Mouse (Mus musculus) hindbrain, embryonic 10.5 days (tissue): ENCODE data around the gene Gm10663. TPM values are rescaled to one million over a fixed set of nuclear protein-coding genes. Genes with fewer than 3 reads are reported as not detected.

ENCODE experiments used
- DNase-seq: peaks from one replicate; pipeline ENCODE4 v3.0.0-alpha.2; 2017; ENCODE audit warnings: low spot score
- H3K27ac ChIP-seq: fragments of 300-500 bp; sonication (generic); 2 replicates; pipeline ENCODE4 v1.5.1; 2016; ENCODE audit warnings: mild to moderate bottlenecking, moderate library complexity
- H3K27me3 ChIP-seq: fragments of 300-500 bp; sonication (generic); 2 replicates; pipeline ENCODE4 v1.6.1; 2016; ENCODE audit warnings: mild to moderate bottlenecking; ENCODE audit not compliant: poor library complexity, insufficient read depth, severe bottlenecking
- H3K36me3 ChIP-seq: fragments of 300-500 bp; sonication (generic); 2 replicates; pipeline ENCODE4 v1.6.1; 2016; ENCODE audit warnings: mild to moderate bottlenecking, moderate library complexity
- H3K4me1 ChIP-seq: fragments of 300-500 bp; sonication (generic); replicated peaks from 2 replicates; pipeline ENCODE4 v1.6.1; 2016; ENCODE audit warnings: mild to moderate bottlenecking
- H3K4me3 ChIP-seq: fragments of 300-500 bp; sonication (generic); 2 replicates; pipeline ENCODE4 v1.5.1; 2016; ENCODE audit warnings: mild to moderate bottlenecking, moderate library complexity
- H3K9me3 ChIP-seq: fragments of 300-500 bp; sonication (generic); 2 replicates; pipeline ENCODE4 v1.6.1; 2016; ENCODE audit warnings: mild to moderate bottlenecking, moderate library complexity
- WGBS: fragments of 180-500 bp; shearing (Covaris S2); methylation state at CpG from one replicate; pipeline ENCODE4 v1.1.7; 2016; 5-methylcytosine and 5-hydroxymethylcytosine counted together
- polyA plus RNA-seq: library from polyadenylated mRNA; unstranded; fragments of >200 nt; fragmentation: Nextera tagmentation; extraction: Ambion mirVana; gene quantifications from 2 replicates; pipeline ENCODE4 v1.2.1, GENCODE M21; 2016

Gm10663 gene
- polyA plus RNA-seq, 1 experiment from 2014 or later = not detected

GRCm38 (mm10) chr8:65097760-65098415 lies 23.1 kb downstream of the Gm10663 start:
- no peak overlapping the region for H3K27ac ChIP-seq
- no peaks in the 10 kb centered on the region for H3K9me3 ChIP-seq
- DNase-seq = no peak
- no peaks in the 10 kb centered on the region for H3K4me1 ChIP-seq
- 85% methylated on average over 7 of the region's 7 CpGs for WGBS
- H3K4me3 ChIP-seq = no peak overlapping the region
- no peaks in the 10 kb centered on the region for H3K27me3 ChIP-seq
- no peaks in the 10 kb centered on the region for H3K36me3 ChIP-seq

DNA sequence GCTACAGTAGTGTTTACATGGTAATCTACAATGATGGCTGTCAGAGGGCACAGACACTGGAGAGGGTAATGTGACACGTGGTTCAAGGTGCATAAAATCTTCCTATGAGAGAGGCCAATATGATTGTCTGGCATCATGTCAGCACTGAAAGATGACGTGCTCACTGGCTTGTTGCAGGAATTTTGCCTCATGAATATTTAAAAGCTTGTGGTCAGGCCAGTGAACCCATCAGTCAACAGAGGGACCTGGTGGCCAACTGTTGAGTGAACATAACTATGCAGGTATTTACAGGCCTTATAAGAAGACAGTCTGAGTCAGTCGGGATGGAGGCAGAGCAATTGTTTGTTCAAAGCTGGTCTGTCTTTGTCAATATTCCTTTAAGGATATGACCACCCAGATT lies 24.9 kb downstream of the Gm10663 start:
- H3K27ac ChIP-seq = no peak overlapping the region
- WGBS = 57% methylated on average over 3 of the region's 3 CpGs
- no peaks in the 10 kb centered on the region for H3K27me3 ChIP-seq
- no peak for DNase-seq
- H3K4me3 ChIP-seq = no peak overlapping the region
- no peaks in the 10 kb centered on the region for H3K9me3 ChIP-seq
- no peaks in the 10 kb centered on the region for H3K4me1 ChIP-seq
- H3K36me3 ChIP-seq = no peaks in the 10 kb centered on the region

DNA sequence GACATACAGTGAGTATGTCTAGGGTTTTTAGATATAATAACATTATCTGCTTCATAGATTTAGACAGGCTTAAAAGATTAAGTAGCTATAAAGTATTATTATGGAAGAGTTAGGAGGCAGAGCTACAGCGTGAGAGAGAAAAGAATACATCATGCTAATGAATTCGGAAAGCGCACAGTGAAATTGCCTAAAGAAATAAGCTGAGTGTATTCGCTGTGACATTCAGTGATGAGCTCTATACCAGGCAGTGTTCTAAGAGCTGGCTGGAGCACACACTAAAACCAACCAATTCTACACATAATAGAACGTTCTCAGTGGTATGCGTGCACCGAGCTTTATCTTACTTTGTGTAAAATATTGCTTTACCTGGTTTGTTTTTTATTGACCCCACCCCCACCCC lies 28.8 kb downstream of the Gm10663 start:
- H3K4me3 ChIP-seq = no peak overlapping the region
- WGBS = 84% methylated on average over 7 of the region's 7 CpGs
- H3K36me3 ChIP-seq = no peaks in the 10 kb centered on the region
- H3K27me3 ChIP-seq = no peaks in the 10 kb centered on the region
- H3K9me3 ChIP-seq = no peaks in the 10 kb centered on the region
- DNase-seq = no peak
- H3K4me1 ChIP-seq = no peaks in the 10 kb centered on the region
- H3K27ac ChIP-seq = no peak overlapping the region

DNA sequence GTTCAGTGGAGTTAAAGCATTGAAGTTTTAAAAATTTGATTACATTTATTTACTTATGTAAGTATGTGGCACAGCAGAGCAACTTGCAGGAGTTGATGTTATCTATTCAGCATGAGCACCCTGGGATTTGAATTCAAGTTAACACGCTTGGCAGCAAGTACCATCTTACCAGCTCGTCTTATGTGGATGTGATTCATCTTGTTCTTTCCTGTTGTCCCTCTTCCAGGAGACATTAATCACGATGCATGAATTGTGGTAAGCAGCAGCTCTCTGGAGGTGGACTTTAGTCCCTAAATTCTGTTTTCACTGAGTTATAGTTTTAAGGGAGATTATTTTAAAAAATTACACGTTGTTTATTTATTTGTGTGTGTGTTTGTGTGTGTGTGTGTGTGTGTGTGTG lies 29.2 kb downstream of the Gm10663 start:
- no peaks in the 10 kb centered on the region for H3K27me3 ChIP-seq
- no peaks in the 10 kb centered on the region for H3K36me3 ChIP-seq
- H3K27ac ChIP-seq = no peak overlapping the region
- no peaks in the 10 kb centered on the region for H3K4me1 ChIP-seq
- H3K9me3 ChIP-seq = no peaks in the 10 kb centered on the region
- 73% methylated on average over 4 of the region's 4 CpGs for WGBS
- DNase-seq = no peak
- H3K4me3 ChIP-seq = no peak overlapping the region

DNA sequence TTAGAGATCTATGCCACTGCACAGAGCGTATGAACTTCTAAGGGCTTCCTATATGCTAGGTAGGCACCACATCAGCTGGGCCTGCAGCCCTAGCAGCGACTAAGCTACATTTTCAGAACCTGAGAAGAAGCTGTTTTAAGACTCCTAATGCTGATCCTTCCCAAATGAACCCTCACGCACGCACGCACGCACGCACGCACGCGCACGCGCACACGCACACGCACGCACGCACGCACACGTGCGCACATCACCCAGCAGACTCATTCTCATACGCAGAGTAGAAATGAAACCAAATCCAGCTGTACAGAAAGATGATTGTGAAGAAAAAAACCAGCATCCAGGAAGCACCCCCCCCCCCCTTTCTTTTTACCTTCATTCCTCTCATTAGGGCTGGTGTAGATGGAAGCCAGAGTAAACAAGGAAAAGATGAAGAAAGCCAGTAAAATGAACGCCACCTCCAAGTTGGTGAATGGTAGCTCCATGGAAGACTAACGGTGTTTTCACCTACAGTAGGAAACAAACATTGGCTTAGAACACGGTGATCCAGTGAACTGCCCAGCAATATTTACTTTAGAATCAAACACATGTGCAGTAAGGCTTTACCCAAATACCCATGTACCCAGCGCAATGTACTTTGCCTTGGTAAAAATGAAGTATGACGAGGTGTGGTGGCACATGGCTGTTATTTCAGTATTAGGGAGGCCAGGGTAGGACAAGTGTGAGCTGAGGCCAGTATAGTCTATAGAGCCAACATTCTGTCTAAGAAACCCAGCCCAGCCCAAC lies 33.3 kb downstream of the Gm10663 start:
- Histone ChIP-seq H3K27ac (no peak overlapping the region), H3K4me3 (no peak overlapping the region), H3K4me1 (no peaks in the 10 kb centered on the region), H3K9me3 (no peaks in the 10 kb centered on the region), H3K27me3 (no peaks in the 10 kb centered on the region), H3K36me3 (no peaks in the 10 kb centered on the region)
- 95% methylated on average over 25 of the region's 25 CpGs for WGBS
- DNase-seq = no peak

DNA sequence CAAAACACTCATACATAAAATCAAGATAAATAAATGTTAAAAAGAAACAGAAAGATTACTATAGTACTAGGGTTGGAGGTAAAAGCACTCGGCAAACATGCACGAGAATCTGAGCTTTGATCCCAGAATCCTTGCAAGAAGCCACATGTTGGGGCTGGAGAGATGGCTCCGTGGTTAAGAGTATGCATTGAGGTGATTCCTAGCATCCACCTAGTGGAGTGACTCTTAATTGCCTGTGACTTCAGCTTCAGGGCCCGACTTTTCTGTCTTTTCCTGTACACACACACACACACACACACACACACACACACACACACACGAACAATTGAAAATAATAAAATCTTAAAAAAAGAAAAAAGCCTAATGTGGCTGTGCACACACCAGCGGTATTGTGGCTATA lies 34.1 kb downstream of the Gm10663 start:
- no peaks in the 10 kb centered on the region for H3K9me3 ChIP-seq
- no peaks in the 10 kb centered on the region for H3K36me3 ChIP-seq
- DNase-seq = no peak
- H3K27me3 ChIP-seq = no peaks in the 10 kb centered on the region
- no peak overlapping the region for H3K27ac ChIP-seq
- H3K4me3 ChIP-seq = no peak overlapping the region
- WGBS = 85% methylated on average over 6 of the region's 6 CpGs
- H3K4me1 ChIP-seq = no peaks in the 10 kb centered on the region

DNA sequence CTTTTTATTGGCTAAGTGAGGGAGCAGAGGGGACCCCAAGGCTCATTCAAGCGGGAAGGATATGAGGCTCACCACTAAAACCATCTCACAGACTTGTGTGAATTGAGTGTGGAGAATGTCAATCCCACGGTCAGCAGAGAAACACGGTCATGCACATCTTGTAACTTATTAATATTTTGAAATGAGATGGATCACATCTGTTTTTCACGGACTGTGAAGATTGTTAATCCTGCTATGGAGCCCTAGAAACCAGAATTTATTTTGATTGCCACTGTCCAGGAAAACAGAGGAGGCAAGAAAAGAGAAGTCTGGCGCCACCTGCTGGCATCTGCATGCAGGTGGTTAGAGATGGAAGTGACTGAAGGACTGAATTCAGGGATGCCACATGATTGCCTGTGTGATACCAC lies 35.5 kb downstream of the Gm10663 start:
- Histone ChIP-seq H3K27me3 (no peaks in the 10 kb centered on the region), H3K4me3 (no peak overlapping the region), H3K4me1 (no peaks in the 10 kb centered on the region), H3K27ac (no peak overlapping the region), H3K36me3 (no peaks in the 10 kb centered on the region), H3K9me3 (no peaks in the 10 kb centered on the region)
- WGBS = 51% methylated on average over 5 of the region's 5 CpGs
- DNase-seq = peak; percentile 75

GRCm38 (mm10) chr8:65112092-65112491 lies 37.3 kb downstream of the Gm10663 start:
- H3K27ac ChIP-seq = no peak overlapping the region
- no peaks in the 10 kb centered on the region for H3K36me3 ChIP-seq
- no peaks in the 10 kb centered on the region for H3K9me3 ChIP-seq
- no peaks in the 10 kb centered on the region for H3K4me1 ChIP-seq
- H3K27me3 ChIP-seq = no peaks in the 10 kb centered on the region
- 83% methylated on average over 6 of the region's 6 CpGs for WGBS
- no peak overlapping the region for H3K4me3 ChIP-seq
- DNase-seq = no peak

DNA sequence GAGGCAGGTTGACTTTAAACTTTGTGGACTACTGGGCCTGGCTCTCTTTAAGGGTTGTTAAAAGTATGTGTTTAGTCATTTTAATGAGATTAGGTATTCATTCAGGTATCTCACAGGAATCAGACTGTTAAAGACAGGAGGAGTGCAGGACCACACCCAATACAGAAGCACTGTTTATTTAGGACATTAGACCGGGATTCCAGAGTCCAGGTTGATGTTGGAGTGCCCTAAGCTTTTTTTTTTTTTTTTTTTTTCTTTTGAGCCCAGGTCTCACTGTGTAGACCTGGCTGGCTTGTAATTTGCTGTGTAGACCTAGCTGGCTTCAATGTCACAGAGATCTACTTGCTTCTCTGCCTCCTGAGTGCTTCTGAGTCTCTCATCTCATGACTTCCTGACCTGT lies 51.2 kb downstream of the Gm10663 start:
- 59% methylated on average over 1 of the region's 1 CpGs for WGBS
- no peak overlapping the region for H3K27ac ChIP-seq
- no peak overlapping the region for H3K4me3 ChIP-seq
- H3K27me3 ChIP-seq = no peaks in the 10 kb centered on the region
- no peaks in the 10 kb centered on the region for H3K4me1 ChIP-seq
- no peak for DNase-seq
- no peaks in the 10 kb centered on the region for H3K36me3 ChIP-seq
- no peaks in the 10 kb centered on the region for H3K9me3 ChIP-seq

DNA sequence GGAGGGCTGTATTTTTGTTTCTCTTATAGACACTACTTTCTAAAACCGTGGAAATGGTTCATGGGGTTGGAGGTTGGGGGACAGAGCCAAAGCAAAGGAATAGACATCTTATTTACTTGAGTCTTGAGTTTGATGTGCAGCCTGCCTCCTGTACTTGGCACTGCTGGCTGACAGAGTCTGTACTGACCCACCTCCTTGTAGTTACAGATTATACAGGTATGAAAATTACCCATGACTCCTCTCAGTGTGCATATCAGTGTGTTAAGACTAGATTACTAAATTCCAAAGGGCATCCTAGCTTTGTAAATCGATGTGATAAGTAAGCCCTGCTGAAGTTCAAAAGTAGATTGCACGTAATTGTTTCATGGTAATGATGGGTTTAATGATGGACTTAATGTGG lies 51.6 kb downstream of the Gm10663 start:
- no peaks in the 10 kb centered on the region for H3K27me3 ChIP-seq
- H3K9me3 ChIP-seq = no peaks in the 10 kb centered on the region
- no peak overlapping the region for H3K4me3 ChIP-seq
- 85% methylated on average over 3 of the region's 3 CpGs for WGBS
- no peaks in the 10 kb centered on the region for H3K36me3 ChIP-seq
- no peaks in the 10 kb centered on the region for H3K4me1 ChIP-seq
- DNase-seq = no peak
- no peak overlapping the region for H3K27ac ChIP-seq

Other genes starting within 250 kb of the Gm10663 start
- gene Klhl2, start 225.0 kb upstream of the Gm10663 start, polyA plus RNA-seq = 11.5 and 13.0 TPM in 2 replicates
- gene Tmem192, start 127.8 kb upstream of the Gm10663 start, polyA plus RNA-seq = 20.8 and 22.1 TPM in 2 replicates
- not detected in 2 replicates for gene Trim75, start 87.2 kb upstream of the Gm10663 start, polyA plus RNA-seq
- gene Trim61, start 56.5 kb upstream of the Gm10663 start, polyA plus RNA-seq = not detected in 2 replicates
- gene Trim60, start 56.4 kb upstream of the Gm10663 start, polyA plus RNA-seq = not detected in 2 replicates
- 1.3 and 1.9 TPM in 2 replicates for gene Apela, start 37.7 kb upstream of the Gm10663 start, polyA plus RNA-seq
- not detected in 2 replicates for gene BC030870, start 54.5 kb downstream of the Gm10663 start, polyA plus RNA-seq